In the genomic region with DNA sequence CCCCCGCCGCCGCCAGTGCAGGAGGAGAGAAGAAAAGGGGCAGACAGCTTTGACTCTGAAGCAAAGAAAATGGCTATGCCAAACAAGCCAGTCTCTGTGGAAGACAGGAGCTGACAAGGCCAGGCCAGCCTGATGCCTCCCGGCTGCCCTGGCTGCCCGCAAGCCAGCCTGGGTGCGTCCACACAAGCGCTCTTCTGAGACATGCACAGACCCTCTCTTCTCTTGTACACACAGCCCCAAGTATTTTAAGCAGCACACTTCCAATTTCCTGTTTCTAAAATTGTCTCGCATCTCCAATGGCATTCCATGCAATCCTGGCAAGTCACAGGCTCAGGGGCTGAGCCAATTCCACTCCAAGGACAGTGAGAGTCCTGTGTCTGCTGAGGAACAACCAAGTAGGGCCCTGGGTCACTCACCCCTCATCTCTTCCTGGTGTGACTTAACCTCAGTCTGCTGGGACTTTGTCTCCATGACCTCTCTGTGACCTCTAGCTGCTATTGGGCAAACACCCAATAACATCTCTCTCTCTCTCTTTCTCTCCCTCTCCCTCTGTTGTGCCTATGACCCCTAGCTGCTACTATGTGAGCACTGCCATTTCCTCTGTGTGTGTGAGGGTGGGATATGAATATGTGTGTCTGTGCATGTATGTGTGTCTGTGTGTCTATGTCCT, we compare ENCODE assay signal across 9 mouse cellular contexts.
DNase-seq lines count a peak whose midpoint lies in the region; ATAC-seq and TF ChIP-seq lines count a peak whose summit lies in the region.
"Had no signal": no experiment of that assay in that cellular context is flagged by ENCODE, and none has a peak within 500 bp of the region (broad histone marks: within the 10 kb centered on the region; RNA-seq: fewer than 3 reads in every experiment).

No protein-coding gene starts in this region.

- TF ChIP-seq CTCF in forebrain, postnatal 0 days (IDR thresholded peaks at IDR 0.05; ENCODE audit: low read depth), result no peak

- H3K36me3 ChIP-seq in forebrain, postnatal 0 days (ENCODE audit: insufficient read depth), result no peaks in the 10 kb centered on the region
- H3K36me3 ChIP-seq in hindbrain, embryonic 15.5 days, result no peaks in the 10 kb centered on the region
- H3K36me3 ChIP-seq in limb, embryonic 13.5 days, result no peaks in the 10 kb centered on the region
- no peaks in the 10 kb centered on the region for H3K36me3 ChIP-seq in midbrain, embryonic 13.5 days

- H3K4me1 ChIP-seq in forebrain, postnatal 0 days (ENCODE audit: insufficient read depth), result peaks cover 19% of the 10 kb centered on the region
- peaks cover 36% of the 10 kb centered on the region for H3K4me1 ChIP-seq in hindbrain, embryonic 15.5 days (replicated peaks)
- peaks cover 33% of the 10 kb centered on the region for H3K4me1 ChIP-seq in limb, embryonic 13.5 days
- H3K4me1 ChIP-seq in midbrain, embryonic 13.5 days (replicated peaks), result peaks cover 38% of the 10 kb centered on the region

- H3K9me3 ChIP-seq in forebrain, postnatal 0 days (ENCODE audit: low read length), result no peaks in the 10 kb centered on the region
- no peaks in the 10 kb centered on the region for H3K9me3 ChIP-seq in hindbrain, embryonic 15.5 days
- H3K9me3 ChIP-seq in limb, embryonic 13.5 days, result peaks cover 6% of the 10 kb centered on the region; the same call in 1 of the 2 replicates
- H3K9me3 ChIP-seq in midbrain, embryonic 13.5 days, result no peaks in the 10 kb centered on the region

- H3K27ac ChIP-seq in forebrain, postnatal 0 days (ENCODE audit: low read depth, low read length), result peak overlapping the region; percentile 88
- H3K27ac ChIP-seq in hindbrain, embryonic 15.5 days (replicated peaks), result peak overlapping the region; percentile 82
- peak overlapping the region; percentile 55; the same call in 1 of the 2 replicates for H3K27ac ChIP-seq in limb, embryonic 13.5 days
- H3K27ac ChIP-seq in midbrain, embryonic 13.5 days, result peak overlapping the region; percentile 96

- H3K4me2 ChIP-seq in forebrain, postnatal 0 days (ENCODE audit: low read depth), result no peak overlapping the region
- no peak overlapping the region for H3K4me2 ChIP-seq in hindbrain, embryonic 15.5 days
- H3K4me2 ChIP-seq in limb, embryonic 13.5 days (replicated peaks), result peak overlapping the region; percentile 31; the same call in 1 of the 2 replicates
- H3K4me2 ChIP-seq in midbrain, embryonic 13.5 days (replicated peaks), result peak overlapping the region; percentile 25; the same call in 1 of the 2 replicates

- peak overlapping the region; percentile 25; the same call in 1 of the 2 replicates for H3K9ac ChIP-seq in forebrain, postnatal 0 days
- no peak overlapping the region for H3K9ac ChIP-seq in hindbrain, embryonic 15.5 days
- H3K9ac ChIP-seq in limb, embryonic 13.5 days, result no peak overlapping the region; the same call in 1 of the 2 replicates
- peak overlapping the region; percentile 53 for H3K9ac ChIP-seq in midbrain, embryonic 13.5 days (replicated peaks)

- WGBS in forebrain, postnatal 0 days, result 9% methylated on average over 8 of the region's 8 CpGs
- WGBS in hindbrain, embryonic 15.5 days, result 13% methylated on average over 8 of the region's 8 CpGs
- 53% methylated on average over 8 of the region's 8 CpGs for WGBS in limb, embryonic 13.5 days
- 26% methylated on average over 8 of the region's 8 CpGs for WGBS in midbrain, embryonic 13.5 days

- peak; percentile 49 for DNase-seq in testis, postnatal 10 days (ENCODE audit: low spot score)
- no peak for DNase-seq in testis, postnatal 14 days (ENCODE audit: low spot score)
- DNase-seq in forebrain, postnatal 0 days, result peak; percentile 68
- DNase-seq in cerebellum, adult 11-12 months, result no peak

- no peaks in the 10 kb centered on the region for H3K27me3 ChIP-seq in forebrain, postnatal 0 days (ENCODE audit: insufficient read depth, low read length)
- H3K27me3 ChIP-seq in hindbrain, embryonic 15.5 days, result no peaks in the 10 kb centered on the region
- H3K27me3 ChIP-seq in limb, embryonic 13.5 days, result no peaks in the 10 kb centered on the region
- no peaks in the 10 kb centered on the region for H3K27me3 ChIP-seq in midbrain, embryonic 13.5 days
- H3K27me3 ChIP-seq: megakaryocyte, embryonic 14.5 days had no signal

- ATAC-seq in forebrain, postnatal 0 days, result peak; percentile 81
- ATAC-seq in hindbrain, embryonic 15.5 days (ENCODE audit: low FRiP score, low read depth), result peak; percentile 42; the same call in 1 of the 2 replicates
- ATAC-seq in limb, embryonic 13.5 days (ENCODE audit: low FRiP score, low read depth), result peak; percentile 80
- peak; percentile 67 for ATAC-seq in midbrain, embryonic 13.5 days
- ATAC-seq in inflammation-experienced regulatory T-cells, adult 6 months, result no peak

- H3K4me3 ChIP-seq in forebrain, postnatal 0 days (ENCODE audit: low read depth, low read length), result no peak overlapping the region
- no peak overlapping the region for H3K4me3 ChIP-seq in hindbrain, embryonic 15.5 days
- H3K4me3 ChIP-seq in limb, embryonic 13.5 days, result no peak overlapping the region
- H3K4me3 ChIP-seq in midbrain, embryonic 13.5 days (replicated peaks), result no peak overlapping the region
- H3K4me3 ChIP-seq: megakaryocyte, embryonic 14.5 days had no signal

Comparison
In these comparisons a context has a peak if more than half of its experiments do, and no peak if none do; other contexts are left out.
1. DNase-seq: peak in testis, postnatal 10 days (single experiment) and forebrain, postnatal 0 days (single experiment); none in testis, postnatal 14 days (single experiment) and cerebellum, adult 11-12 months (single experiment).
2. H3K4me2 ChIP-seq: peak in limb, embryonic 13.5 days (single experiment) and midbrain, embryonic 13.5 days (single experiment); none in forebrain, postnatal 0 days (single experiment) and hindbrain, embryonic 15.5 days (single experiment).
3. H3K9ac ChIP-seq: peak in forebrain, postnatal 0 days (single experiment) and midbrain, embryonic 13.5 days (single experiment); none in hindbrain, embryonic 15.5 days (single experiment) and limb, embryonic 13.5 days (single experiment).
4. Peak in every context shown above with its lines, with median percentiles within 50 percentile points of each other: H3K27ac ChIP-seq.